ENCODE assay signal across 9 mouse cellular contexts in genomic region chr9:61372510-61372975, GRCm38 (mm10). TPM values are rescaled to one million over a fixed set of nuclear protein-coding genes. Genes with fewer than 3 reads are reported as not detected.
DNase-seq lines count a peak whose midpoint lies in the region; ATAC-seq and TF ChIP-seq lines count a peak whose summit lies in the region.
"Had no signal": no experiment of that assay in that cellular context is flagged by ENCODE, and none has a peak within 500 bp of the region (broad histone marks: within the 10 kb centered on the region; RNA-seq: fewer than 3 reads in every experiment).

No protein-coding gene starts in this region.

- H3K4me1 ChIP-seq in heart, embryonic 12.5 days (replicated peaks), result peaks cover 68% of the 10 kb centered on the region
- peaks cover 6% of the 10 kb centered on the region for H3K4me1 ChIP-seq in ES-Bruce4 (ENCODE audit: control insufficient read depth, insufficient read depth, low read length)
- H3K4me1 ChIP-seq in forebrain, embryonic 11.5 days (replicated peaks; ENCODE audit: control insufficient read depth, insufficient read depth, low read length), result peaks cover 40% of the 10 kb centered on the region
- H3K4me1 ChIP-seq in limb, embryonic 15.5 days, result peaks cover 61% of the 10 kb centered on the region
- peaks cover 71% of the 10 kb centered on the region for H3K4me1 ChIP-seq in neural tube, embryonic 13.5 days (replicated peaks)

- no peak for DNase-seq in heart, adult 9 months (ENCODE audit: low spot score in 2 of 2)
- no peak for DNase-seq in forebrain, embryonic 11.5 days (ENCODE audit: low spot score)
- no peak for DNase-seq in adrenal gland, adult 8-10 months
- DNase-seq in thymus, postnatal 36 days, result no peak

- H3K36me3 ChIP-seq in heart, embryonic 12.5 days, result 0 out of 2 replicates have a peak, but pooled peaks cover 3% of the 10 kb centered on the region
- peaks cover 20% of the 10 kb centered on the region for H3K36me3 ChIP-seq in ES-Bruce4 (ENCODE audit: control insufficient read depth, insufficient read depth, low read length, poor library complexity, severe bottlenecking)
- no peaks in the 10 kb centered on the region for H3K36me3 ChIP-seq in forebrain, embryonic 11.5 days (ENCODE audit: control insufficient read depth, insufficient read depth, low read length)
- H3K36me3 ChIP-seq in limb, embryonic 15.5 days, result peaks cover 8% of the 10 kb centered on the region; the same call in 1 of the 2 replicates
- H3K36me3 ChIP-seq in neural tube, embryonic 13.5 days, result no peaks in the 10 kb centered on the region

- peak overlapping the region; percentile 97 for H3K4me2 ChIP-seq in heart, embryonic 12.5 days
- peak overlapping the region; percentile 98 for H3K4me2 ChIP-seq in forebrain, embryonic 11.5 days (ENCODE audit: low read depth, low read length, severe bottlenecking)
- peak overlapping the region; percentile 65 for H3K4me2 ChIP-seq in limb, embryonic 15.5 days
- peak overlapping the region; percentile 85 for H3K4me2 ChIP-seq in neural tube, embryonic 13.5 days

- 0% methylated on average over 36 of the region's 42 CpGs for WGBS in heart, embryonic 12.5 days
- under 1% methylated on average over 42 of the region's 42 CpGs for WGBS in forebrain, embryonic 11.5 days
- under 1% methylated on average over 41 of the region's 42 CpGs for WGBS in limb, embryonic 15.5 days
- WGBS in neural tube, embryonic 13.5 days, result under 1% methylated on average over 39 of the region's 42 CpGs

- no peak for TF ChIP-seq EP300 in ES-Bruce4 (IDR thresholded peaks at IDR 0.05; ENCODE audit: insufficient read depth, low read depth, low read length)

- peaks cover 27% of the 10 kb centered on the region for H3K27me3 ChIP-seq in heart, embryonic 12.5 days (replicated peaks)
- H3K27me3 ChIP-seq in ES-Bruce4 (ENCODE audit: control insufficient read depth, insufficient read depth, low read length, poor library complexity, severe bottlenecking), result no peaks in the 10 kb centered on the region
- peaks cover 3% of the 10 kb centered on the region for H3K27me3 ChIP-seq in forebrain, embryonic 11.5 days (ENCODE audit: control insufficient read depth, insufficient read depth, low read length)
- H3K27me3 ChIP-seq in limb, embryonic 15.5 days, result no peaks in the 10 kb centered on the region; the same call in 1 of the 2 replicates
- 0 out of 2 replicates have a peak, but pooled peaks cover 3% of the 10 kb centered on the region for H3K27me3 ChIP-seq in neural tube, embryonic 13.5 days
- H3K27me3 ChIP-seq: Patski had no signal

- TF ChIP-seq CTCF in ES-Bruce4 (IDR thresholded peaks at IDR 0.05; ENCODE audit: low read depth, low read length), result no peak

- H3K9me3 ChIP-seq in heart, embryonic 12.5 days (replicated peaks), result no peaks in the 10 kb centered on the region
- no peaks in the 10 kb centered on the region for H3K9me3 ChIP-seq in ES-Bruce4 (replicated peaks; ENCODE audit: control insufficient read depth, insufficient read depth, low read length, poor library complexity, severe bottlenecking)
- no peaks in the 10 kb centered on the region for H3K9me3 ChIP-seq in forebrain, embryonic 11.5 days (ENCODE audit: control insufficient read depth, low read length)
- no peaks in the 10 kb centered on the region for H3K9me3 ChIP-seq in limb, embryonic 15.5 days
- H3K9me3 ChIP-seq in neural tube, embryonic 13.5 days, result no peaks in the 10 kb centered on the region

- no peak for TF ChIP-seq POLR2A in ES-Bruce4 (IDR thresholded peaks at IDR 0.05; ENCODE audit: insufficient read depth, low read length)

- peak overlapping the region; percentile 86 for H3K9ac ChIP-seq in heart, embryonic 12.5 days
- H3K9ac ChIP-seq in ES-Bruce4 (ENCODE audit: low read depth, poor library complexity, severe bottlenecking), result peak overlapping the region; percentile 98
- peak overlapping the region; percentile 100 for H3K9ac ChIP-seq in forebrain, embryonic 11.5 days (ENCODE audit: low read length)
- peak overlapping the region; percentile 98 for H3K9ac ChIP-seq in limb, embryonic 15.5 days
- H3K9ac ChIP-seq in neural tube, embryonic 13.5 days, result peak overlapping the region; percentile 99

- peak overlapping the region; percentile 76 for H3K27ac ChIP-seq in heart, embryonic 12.5 days (ENCODE audit: poor library complexity, severe bottlenecking)
- no peak overlapping the region for H3K27ac ChIP-seq in ES-Bruce4 (ENCODE audit: insufficient read depth, low read length)
- H3K27ac ChIP-seq in forebrain, embryonic 11.5 days (ENCODE audit: low read depth, low read length), result peak overlapping the region; percentile 92
- peak overlapping the region; percentile 96 for H3K27ac ChIP-seq in limb, embryonic 15.5 days
- peak overlapping the region; percentile 96 for H3K27ac ChIP-seq in neural tube, embryonic 13.5 days (replicated peaks)

- peak overlapping the region; percentile 71 for H3K4me3 ChIP-seq in heart, embryonic 12.5 days
- peak overlapping the region; percentile 99 for H3K4me3 ChIP-seq in ES-Bruce4 (ENCODE audit: low read depth, low read length)
- peak overlapping the region; percentile 99 for H3K4me3 ChIP-seq in forebrain, embryonic 11.5 days (ENCODE audit: low read depth, low read length)
- peak overlapping the region; percentile 89 for H3K4me3 ChIP-seq in limb, embryonic 15.5 days
- peak overlapping the region; percentile 92 for H3K4me3 ChIP-seq in neural tube, embryonic 13.5 days

- ATAC-seq in heart, embryonic 12.5 days (ENCODE audit: insufficient number of reproducible peaks, low FRiP score), result peak; percentile 13
- peak; percentile 13 for ATAC-seq in forebrain, embryonic 11.5 days (replicated peaks; ENCODE audit: low FRiP score)
- ATAC-seq in limb, embryonic 15.5 days (ENCODE audit: insufficient number of reproducible peaks, low FRiP score, low TSS enrichment, low read depth), result 0 out of 2 replicates have a peak, but pooled peaks have one; percentile 7
- peak; percentile 8; the same call in 1 of the 2 replicates for ATAC-seq in neural tube, embryonic 13.5 days (ENCODE audit: low read depth)

RNA-seq across cellular contexts. Expression of gene Tle3, which starts 0.4 kb away (rescaled TPM):
- polyA plus RNA-seq in heart, embryonic 12.5 days (2016; fragmentation: Nextera tagmentation; extraction: Ambion mirVana), result 12.7 and 12.8 TPM in 2 replicates
- polyA plus RNA-seq in ES-Bruce4 (2011; ENCODE audit: insufficient read depth, insufficient read length, low read depth, missing spikeins), result 122 and 146 TPM in 2 replicates
- polyA plus RNA-seq in forebrain, embryonic 11.5 days (2014; fragmentation: Nextera tagmentation; extraction: Ambion mirVana), result 57.8 and 58.2 TPM in 2 replicates
- 38.0 and 42.9 TPM in 2 replicates for polyA plus RNA-seq in limb, embryonic 15.5 days (2015; fragmentation: Nextera tagmentation; extraction: Ambion mirVana)
- polyA plus RNA-seq in neural tube, embryonic 13.5 days (2015; fragmentation: Nextera tagmentation; extraction: Ambion mirVana), result 31.1 and 33.7 TPM in 2 replicates
- total RNA-seq in adrenal gland, adult 8-10 months (2022), result 100 to 1,000 TPM; 100 to 139 (median 108) TPM
